Mouse (Mus musculus) kidney, embryonic 14.5 days (tissue): ENCODE measurements around the gene Tmem151b. TPM values are rescaled to one million over a fixed set of nuclear protein-coding genes. Genes with fewer than 3 reads are reported as not detected.

Source experiments
- ATAC-seq: fragments of 200-750 bp; cut with Nextera tagmentation; 2 replicates; pipeline ENCODE4 v1.8.0; 2017; ENCODE audit warnings: moderate number of reproducible peaks, mild to moderate bottlenecking, moderate TSS enrichment, moderate library complexity; ENCODE audit not compliant: low FRiP score, low TSS enrichment
- H3K27ac ChIP-seq: fragments of 300-500 bp; sonication (generic); 2 replicates; pipeline ENCODE4 v1.5.1; 2014; ENCODE audit warnings: low read depth, mild to moderate bottlenecking, low read length, moderate library complexity, mixed read lengths
- H3K27me3 ChIP-seq: fragments of 300-500 bp; sonication (generic); 2 replicates; pipeline ENCODE4 v1.6.1; 2014; ENCODE audit warnings: mild to moderate bottlenecking, low read length; ENCODE audit not compliant: control insufficient read depth, insufficient read depth
- H3K36me3 ChIP-seq: fragments of 300-500 bp; sonication (generic); 2 replicates; pipeline ENCODE4 v1.6.1; 2014; ENCODE audit warnings: low read length, mixed read lengths; ENCODE audit not compliant: control insufficient read depth, insufficient read depth
- H3K4me1 ChIP-seq: fragments of 300-500 bp; sonication (generic); 2 replicates; pipeline ENCODE4 v1.6.1; 2014; ENCODE audit warnings: low read length, mixed read lengths; ENCODE audit not compliant: control insufficient read depth, insufficient read depth
- H3K4me2 ChIP-seq: fragments of 300-500 bp; sonication (generic); replicated peaks from 2 replicates; pipeline ENCODE4 v1.6.1; 2014; ENCODE audit warnings: low read depth, mild to moderate bottlenecking, low read length
- H3K4me3 ChIP-seq: fragments of 300-500 bp; sonication (generic); 2 replicates; pipeline ENCODE4 v1.5.1; 2014; ENCODE audit warnings: mild to moderate bottlenecking, low read length
- H3K9ac ChIP-seq: fragments of 300-500 bp; sonication (generic); 2 replicates; pipeline ENCODE4 v1.6.1; 2014; ENCODE audit warnings: low read depth, mild to moderate bottlenecking, low read length, moderate library complexity
- H3K9me3 ChIP-seq: fragments of 300-500 bp; sonication (generic); 2 replicates; pipeline ENCODE4 v1.6.1; 2016; ENCODE audit warnings: low read length; ENCODE audit not compliant: control insufficient read depth
- WGBS: fragments of 180-500 bp; shearing (Covaris S2); extraction: QIAGEN DNeasy Blood & Tissue Kit; methylation state at CpG from one replicate; pipeline ENCODE4 v1.1.7; 2014; 5-methylcytosine and 5-hydroxymethylcytosine counted together
- polyA plus RNA-seq: library from polyadenylated mRNA; unstranded; fragments of >200 nt; fragmentation: Nextera tagmentation; extraction: Ambion mirVana; gene quantifications from 2 replicates; pipeline ENCODE4 v1.2.1, GENCODE M21; 2014

Tmem151b gene
- polyA plus RNA-seq, 1 experiment from 2014 or later: 1.7 TPM

DNA sequence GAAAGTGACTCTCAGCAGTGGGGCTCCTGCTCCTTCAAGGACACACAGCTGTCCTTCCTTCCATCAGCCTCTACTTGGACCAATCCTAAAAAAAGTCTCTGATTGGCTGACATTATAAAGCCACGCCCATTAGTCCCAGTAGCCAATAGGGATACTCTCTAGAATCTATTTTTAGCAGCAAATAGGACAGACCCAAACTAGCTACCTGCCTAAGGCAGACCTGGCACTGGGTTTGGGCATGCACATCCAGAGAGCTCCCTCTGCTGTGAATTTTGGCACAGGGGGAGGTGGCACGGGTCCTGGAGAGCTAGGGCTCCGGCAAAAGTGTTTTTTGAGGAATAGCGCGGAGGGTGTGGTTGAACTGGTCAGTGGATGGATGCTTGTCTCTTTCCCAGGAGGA, 22.9 kb downstream of the Tmem151b start:
- no peak overlapping the region for H3K27ac ChIP-seq
- ATAC-seq: no peak
- H3K9ac ChIP-seq: no peak overlapping the region
- peaks cover 7% of the 10 kb centered on the region; the same call in 1 of the 2 replicates for H3K4me1 ChIP-seq
- H3K27me3 ChIP-seq: peaks cover 15% of the 10 kb centered on the region
- no peaks in the 10 kb centered on the region for H3K36me3 ChIP-seq
- H3K4me3 ChIP-seq: no peak overlapping the region
- WGBS: 15% methylated on average over 5 of the region's 5 CpGs
- no peak overlapping the region for H3K4me2 ChIP-seq
- no peaks in the 10 kb centered on the region for H3K9me3 ChIP-seq

DNA sequence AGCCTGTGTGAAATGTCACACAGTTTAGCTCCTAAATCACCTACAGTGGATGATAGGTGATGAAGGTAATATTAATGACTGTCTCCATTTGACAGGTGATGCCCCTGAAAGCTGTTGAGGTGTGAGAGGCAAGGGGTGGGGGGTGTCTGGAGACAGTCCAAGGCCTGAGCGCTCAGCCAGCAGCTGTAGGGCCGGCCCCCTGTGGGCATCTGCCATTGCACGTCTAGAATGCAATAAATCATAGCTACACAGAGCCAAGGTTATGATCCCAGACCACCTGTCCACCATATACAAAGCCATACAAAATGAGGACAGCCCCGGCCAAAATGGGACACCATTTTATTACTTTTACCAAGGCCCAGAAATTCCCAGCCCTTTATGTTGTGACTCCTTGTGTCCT, 24.5 kb downstream of the Tmem151b start:
- H3K9ac ChIP-seq: no peak overlapping the region
- no peak overlapping the region for H3K27ac ChIP-seq
- H3K4me1 ChIP-seq: peaks cover 7% of the 10 kb centered on the region; the same call in 1 of the 2 replicates
- H3K9me3 ChIP-seq: no peaks in the 10 kb centered on the region
- H3K4me2 ChIP-seq: no peak overlapping the region
- H3K36me3 ChIP-seq: 0 out of 2 replicates have a peak, but pooled peaks cover 2% of the 10 kb centered on the region
- WGBS: 54% methylated on average over 4 of the region's 4 CpGs
- H3K27me3 ChIP-seq: peaks cover 15% of the 10 kb centered on the region
- no peak overlapping the region for H3K4me3 ChIP-seq
- ATAC-seq: no peak

DNA sequence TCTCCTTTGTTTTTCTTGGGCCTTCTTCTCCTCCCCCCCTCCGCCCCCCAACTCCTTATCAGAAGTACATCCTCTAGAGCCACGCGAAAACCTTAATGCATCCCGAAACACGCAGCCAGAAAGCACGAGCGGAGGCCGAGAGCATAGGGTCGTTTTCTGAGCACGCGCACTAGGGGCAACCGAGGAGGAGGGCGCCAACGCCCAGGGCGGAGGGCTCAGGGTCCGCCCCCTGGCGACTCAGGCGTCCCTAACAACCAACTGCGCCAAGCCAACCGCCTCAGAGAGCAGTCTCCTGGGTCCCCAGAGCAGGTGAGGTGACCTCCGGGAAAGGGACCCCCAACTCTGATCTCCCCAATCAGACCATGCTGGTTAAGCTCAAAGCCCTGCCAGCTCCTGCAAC, 26.2 kb downstream of the Tmem151b start, which contains the start of gene Tcte1:
Tcte1 (plus strand) TSS at position 172 of the 400 bp plus-strand sequence.
- peaks cover 5% of the 10 kb centered on the region; the same call in 1 of the 2 replicates for H3K36me3 ChIP-seq
- H3K4me2 ChIP-seq: peak within 1 kb of the TSS; percentile 78
- peak within 1 kb of the TSS; percentile 33 for H3K4me3 ChIP-seq
- H3K27me3 ChIP-seq: peaks cover 15% of the 10 kb centered on the region
- peaks cover 7% of the 10 kb centered on the region; the same call in 1 of the 2 replicates for H3K4me1 ChIP-seq
- H3K9me3 ChIP-seq: no peaks in the 10 kb centered on the region
- ATAC-seq: peak; percentile 85
- H3K27ac ChIP-seq: no peak within 1 kb of the TSS
- H3K9ac ChIP-seq: peak within 1 kb of the TSS; percentile 46
- WGBS: under 1% methylated on average over 21 of the region's 21 CpGs

DNA sequence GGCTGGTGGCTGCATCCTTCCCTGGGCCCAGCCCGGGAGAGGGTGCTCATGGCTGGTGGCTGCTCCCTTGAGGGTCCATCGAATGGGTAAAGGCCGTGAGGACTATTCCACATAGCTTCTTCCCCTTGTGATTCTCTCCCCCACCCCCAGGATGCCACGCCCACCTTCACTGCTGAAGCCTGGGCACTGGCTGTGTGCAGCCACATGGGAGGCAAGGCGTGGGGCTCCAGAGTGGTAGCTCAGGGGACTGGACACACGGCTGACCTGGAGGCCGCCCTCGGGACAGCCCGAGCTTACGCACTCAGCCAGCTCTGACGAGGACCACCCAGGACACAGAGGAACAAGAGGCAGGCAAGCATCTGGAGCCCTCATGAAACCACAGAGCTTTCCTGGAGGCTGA, 29.3 kb downstream of the Tmem151b start:
- WGBS: 68% methylated on average over 11 of the region's 11 CpGs
- Histone ChIP-seq H3K9ac (no peak overlapping the region), H3K4me2 (no peak overlapping the region), H3K27me3 (peaks cover 15% of the 10 kb centered on the region), H3K4me1 (peaks cover 7% of the 10 kb centered on the region; the same call in 1 of the 2 replicates), H3K36me3 (peaks cover 15% of the 10 kb centered on the region; the same call in 1 of the 2 replicates), H3K9me3 (no peaks in the 10 kb centered on the region), H3K27ac (no peak overlapping the region), H3K4me3 (no peak overlapping the region)
- no peak for ATAC-seq

- Histone ChIP-seq H3K27me3 (peaks cover 6% of the 10 kb centered on the region; the same call in 1 of the 2 replicates), H3K27ac (no peak overlapping the region), H3K9me3 (no peaks in the 10 kb centered on the region), H3K4me1 (peaks cover 7% of the 10 kb centered on the region; the same call in 1 of the 2 replicates), H3K9ac (no peak overlapping the region), H3K4me3 (no peak overlapping the region), H3K4me2 (no peak overlapping the region), H3K36me3 (peaks cover 15% of the 10 kb centered on the region; the same call in 1 of the 2 replicates)
- ATAC-seq: no peak
- 67% methylated on average over 12 of the region's 12 CpGs for WGBS
Measured at GRCm38 (mm10) chr17:45518766-45519475, 30.6 kb downstream of the Tmem151b start.

DNA sequence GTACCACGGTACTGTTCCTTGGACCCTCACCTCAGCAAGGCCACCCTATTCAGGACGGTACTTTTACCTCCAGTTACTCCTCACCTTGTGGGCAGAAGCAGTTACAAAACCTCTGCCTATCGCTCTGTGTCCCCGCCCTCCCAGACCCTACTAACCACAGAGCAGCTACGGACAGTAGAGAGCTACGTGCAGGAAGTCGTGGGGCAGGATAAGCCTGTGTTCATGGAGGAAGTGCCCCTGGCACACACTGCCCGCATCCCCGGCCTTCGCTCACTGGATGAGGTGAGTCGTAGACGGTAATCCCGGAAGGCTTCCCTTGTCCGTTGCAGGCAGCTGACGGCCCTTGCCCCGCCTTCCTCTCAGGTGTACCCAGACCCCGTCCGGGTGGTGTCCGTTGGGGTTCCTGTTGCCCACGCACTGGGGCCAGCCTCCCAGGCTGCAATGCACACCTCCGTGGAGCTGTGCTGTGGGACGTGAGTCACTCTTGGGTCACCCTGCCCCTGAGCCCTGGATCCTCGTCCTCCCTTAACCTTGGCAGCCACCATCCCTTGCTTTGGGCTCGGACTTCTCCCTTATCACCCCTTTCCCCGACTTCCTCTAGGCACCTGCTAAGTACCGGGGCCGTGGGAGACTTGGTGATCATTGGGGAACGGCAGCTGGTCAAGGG, 31.8 kb downstream of the Tmem151b start:
- Histone ChIP-seq H3K4me2 (no peak overlapping the region), H3K4me3 (no peak overlapping the region), H3K9ac (no peak overlapping the region), H3K36me3 (peaks cover 15% of the 10 kb centered on the region; the same call in 1 of the 2 replicates), H3K4me1 (peaks cover 1% of the 10 kb centered on the region; the same call in 1 of the 2 replicates), H3K9me3 (no peaks in the 10 kb centered on the region), H3K27me3 (no peaks in the 10 kb centered on the region), H3K27ac (no peak overlapping the region)
- WGBS: 91% methylated on average over 28 of the region's 28 CpGs
- ATAC-seq: no peak

DNA sequence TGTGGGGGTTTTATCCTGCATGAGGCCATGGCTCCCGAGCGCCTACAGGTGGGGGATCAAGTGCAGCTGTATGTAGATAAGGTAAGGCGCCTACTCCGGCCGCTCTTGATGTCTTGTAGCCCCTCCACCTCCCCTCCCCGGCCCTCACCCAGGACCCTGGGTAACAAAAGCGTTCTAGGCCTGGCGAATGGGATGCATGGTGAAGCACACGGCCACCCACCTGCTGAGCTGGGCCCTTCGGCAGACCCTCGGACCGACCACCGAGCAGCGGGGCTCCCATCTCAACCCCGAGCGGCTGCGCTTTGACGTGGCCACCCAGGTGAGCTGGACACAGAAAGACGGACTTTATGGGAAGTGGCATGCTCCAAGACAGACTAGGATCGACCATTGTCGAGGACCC, 32.3 kb downstream of the Tmem151b start:
- 93% methylated on average over 21 of the region's 21 CpGs for WGBS
- no peak overlapping the region for H3K9ac ChIP-seq
- no peak overlapping the region for H3K4me2 ChIP-seq
- H3K36me3 ChIP-seq: peaks cover 15% of the 10 kb centered on the region; the same call in 1 of the 2 replicates
- H3K4me1 ChIP-seq: no peaks in the 10 kb centered on the region
- H3K9me3 ChIP-seq: no peaks in the 10 kb centered on the region
- no peak for ATAC-seq
- no peak overlapping the region for H3K27ac ChIP-seq
- H3K4me3 ChIP-seq: no peak overlapping the region
- no peaks in the 10 kb centered on the region for H3K27me3 ChIP-seq

GRCm38 (mm10) chr17:45516488-45516887, 33.0 kb downstream of the Tmem151b start:
- H3K27ac ChIP-seq: no peak overlapping the region
- no peak overlapping the region for H3K4me3 ChIP-seq
- H3K27me3 ChIP-seq: no peaks in the 10 kb centered on the region
- WGBS: 49% methylated on average over 8 of the region's 8 CpGs
- no peaks in the 10 kb centered on the region for H3K4me1 ChIP-seq
- ATAC-seq: no peak
- H3K9ac ChIP-seq: no peak overlapping the region
- no peaks in the 10 kb centered on the region for H3K9me3 ChIP-seq
- H3K36me3 ChIP-seq: peaks cover 15% of the 10 kb centered on the region; the same call in 1 of the 2 replicates
- no peak overlapping the region for H3K4me2 ChIP-seq

DNA sequence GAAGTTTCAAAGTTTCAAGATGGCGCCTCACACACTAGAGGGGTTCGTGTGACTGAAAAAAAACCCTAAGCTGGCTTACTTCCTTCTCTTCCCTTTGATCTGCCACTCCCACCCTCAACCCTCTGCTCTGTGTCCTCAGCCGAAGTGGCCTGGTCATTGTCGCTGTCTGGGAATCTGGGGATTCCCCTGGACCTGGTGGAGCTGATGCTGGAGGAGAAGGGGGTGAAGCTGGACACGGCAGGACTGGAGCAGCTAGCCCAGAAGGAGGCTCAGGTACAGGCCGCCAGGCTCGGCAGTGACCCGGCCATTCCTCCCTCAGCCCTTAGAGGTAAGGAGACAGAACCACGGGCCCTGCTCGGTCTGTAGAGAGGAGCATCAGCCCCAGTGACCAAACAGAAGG, 33.7 kb downstream of the Tmem151b start:
- Histone ChIP-seq H3K9ac (no peak overlapping the region), H3K36me3 (peaks cover 12% of the 10 kb centered on the region; the same call in 1 of the 2 replicates), H3K9me3 (no peaks in the 10 kb centered on the region), H3K4me2 (no peak overlapping the region), H3K4me1 (no peaks in the 10 kb centered on the region), H3K27me3 (no peaks in the 10 kb centered on the region), H3K4me3 (no peak overlapping the region), H3K27ac (no peak overlapping the region)
- ATAC-seq: no peak
- 84% methylated on average over 10 of the region's 10 CpGs for WGBS
